8 mouse cellular contexts compared by ENCODE assay signal in genomic region chr4:128806043-128806826, GRCm38 (mm10). TPM values are rescaled to one million over a fixed set of nuclear protein-coding genes. Genes with fewer than 3 reads are reported as not detected.
A peak's percentile ranks its signal among the peaks of the same experiment; 100 is the strongest.
DNase-seq lines count a peak whose midpoint lies in the region; ATAC-seq lines count a peak whose summit lies in the region.

TSS of gene Zfp362 (minus strand) at chr4:128806045.

- peak within 1 kb of the TSS; percentile 97 for H3K27ac ChIP-seq in heart, embryonic 12.5 days (ENCODE audit: poor library complexity, severe bottlenecking)

- peak within 1 kb of the TSS; percentile 91 for H3K4me2 ChIP-seq in heart, embryonic 12.5 days

- WGBS in heart, embryonic 12.5 days, result 6% methylated on average over 92 of the region's 111 CpGs

- no peaks in the 10 kb centered on the region for H3K27me3 ChIP-seq in heart, embryonic 12.5 days (replicated peaks)

- ATAC-seq in CD4-positive, CD25-positive, alpha-beta regulatory T cell, adult 4 months, result peak; percentile 78
- peak; percentile 63 for ATAC-seq in heart, embryonic 12.5 days (ENCODE audit: insufficient number of reproducible peaks, low FRiP score)

- H3K9ac ChIP-seq in heart, embryonic 12.5 days, result peak within 1 kb of the TSS; percentile 99

- DNase-seq in T-cell, adult 2 months (ENCODE audit: low spot score), result peak; percentile 64
- peak; percentile 83 for DNase-seq in embryo, embryonic 11 days
- peak; percentile 67 to 80 for DNase-seq in kidney, postnatal 4 days
- DNase-seq in lung, postnatal 10 days, result peak; percentile 71
- DNase-seq in right cerebral cortex, postnatal 14 days, result peak; percentile 63
- DNase-seq in yolk sac, embryonic 10.5 days (ENCODE audit: low spot score), result no peak

- no peaks in the 10 kb centered on the region for H3K9me3 ChIP-seq in heart, embryonic 12.5 days (replicated peaks)

- H3K4me3 ChIP-seq in heart, embryonic 12.5 days, result peak within 1 kb of the TSS; percentile 100

- H3K4me1 ChIP-seq in heart, embryonic 12.5 days (replicated peaks), result peaks cover 42% of the 10 kb centered on the region

- no peaks in the 10 kb centered on the region for H3K36me3 ChIP-seq in heart, embryonic 12.5 days

RNA-seq across cellular contexts. Expression of gene Zfp362, which starts in this region (rescaled TPM):
- polyA plus RNA-seq in CD4-positive, CD25-positive, alpha-beta regulatory T cell, adult 4 months (2017; shearing (Covaris generic)), result 1 to 10 TPM; 8.3 to 8.4 TPM
- 21.3 and 21.8 TPM in 2 replicates for polyA plus RNA-seq in heart, embryonic 12.5 days (2016; fragmentation: Nextera tagmentation; extraction: Ambion mirVana)
